Mouse (Mus musculus): Measurements from ENCODE around the gene Stoml2.
"Not testable (repeated sequence)": the region's sequence is repeated elsewhere in the genome, so short reads cannot be mapped to it uniquely, and the experiment has no call there.

The Stoml2 gene

DNA sequence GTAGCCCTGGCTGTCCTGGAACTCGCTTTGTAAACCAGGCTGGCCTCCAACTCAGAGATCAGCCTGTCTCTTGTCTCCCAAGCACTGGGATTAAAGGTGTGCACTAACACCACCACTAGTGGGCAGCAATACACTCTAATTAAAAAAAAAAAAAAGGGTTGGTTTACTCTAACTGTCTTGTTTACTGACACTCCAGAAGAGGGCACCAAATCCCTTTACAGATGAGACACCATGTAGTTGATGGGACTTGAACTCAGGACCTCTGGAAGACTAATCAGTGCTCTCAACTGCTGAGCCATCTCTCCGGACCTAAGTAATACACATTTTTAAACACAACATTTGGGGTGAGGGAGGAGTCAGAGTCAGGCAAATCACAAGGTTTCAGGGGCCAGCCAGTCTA lies 25.7 kb downstream of the Stoml2 start:
- no peak for DNase-seq (ENCODE audit: extremely low spot score, low read depth, low spot score)

GRCm38 (mm10) chr4:43004951-43005350 lies 26.6 kb downstream of the Stoml2 start:
- no peak for DNase-seq (ENCODE audit: extremely low spot score, low read depth, low spot score)

GRCm38 (mm10) chr4:43002756-43003439 lies 28.6 kb downstream of the Stoml2 start:
- DNase-seq (ENCODE audit: extremely low spot score, low read depth, low spot score) = no peak

GRCm38 (mm10) chr4:43001272-43001671 lies 30.2 kb downstream of the Stoml2 start:
- DNase-seq (ENCODE audit: extremely low spot score, low read depth, low spot score) = no peak

GRCm38 (mm10) chr4:43000141-43000986 lies 31.1 kb downstream of the Stoml2 start, which contains the start of gene Vcp:
Vcp (minus strand) TSS chr4:43000507.
- peak; percentile 90 for DNase-seq (ENCODE audit: extremely low spot score, low read depth, low spot score)

DNA sequence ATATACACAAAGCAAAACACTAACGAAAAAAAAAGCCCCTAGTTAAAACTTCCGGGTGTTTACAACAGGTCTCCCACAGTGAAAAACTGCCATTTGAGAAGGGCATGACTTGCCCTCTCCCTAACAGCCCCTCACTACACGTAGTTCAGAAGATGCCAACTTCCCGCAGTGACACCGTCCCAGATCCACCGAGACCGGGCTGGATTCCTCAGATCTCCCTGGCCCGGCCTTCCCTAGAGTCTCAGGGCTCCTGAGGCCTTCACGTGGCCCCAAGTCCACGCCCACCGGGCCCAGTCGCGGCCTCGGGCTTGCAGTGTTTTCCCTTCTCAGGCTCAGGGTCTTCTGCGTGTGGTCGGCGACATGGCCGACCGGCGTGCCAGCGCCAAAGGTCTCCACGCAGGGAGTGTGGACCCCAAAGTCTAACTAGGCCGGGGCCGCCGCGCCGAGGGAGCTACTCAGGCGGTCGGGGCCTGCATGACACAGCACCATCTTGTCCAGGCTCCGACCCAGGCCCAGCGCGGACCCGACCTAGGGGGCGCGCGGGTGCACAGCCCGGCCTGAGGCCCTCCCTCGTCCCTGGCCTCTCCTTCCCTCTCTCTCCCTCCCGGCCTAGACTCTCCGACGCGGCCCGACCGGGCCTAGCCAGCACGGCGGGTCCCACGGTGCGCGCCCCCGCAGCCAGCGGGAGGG lies 31.9 kb downstream of the Stoml2 start:
- no peak for DNase-seq (ENCODE audit: extremely low spot score, low read depth, low spot score)

- no peak for DNase-seq (ENCODE audit: extremely low spot score, low read depth, low spot score)
These were observed 33.5 kb downstream of the Stoml2 start for GRCm38 (mm10) chr4:42998022-42998421.

GRCm38 (mm10) chr4:42988296-42988695 lies 43.2 kb downstream of the Stoml2 start:
- no peak for DNase-seq (ENCODE audit: extremely low spot score, low read depth, low spot score)

- DNase-seq (ENCODE audit: extremely low spot score, low read depth, low spot score) = not testable (repeated sequence)
These were observed 51.0 kb downstream of the Stoml2 start for GRCm38 (mm10) chr4:42980467-42980866.

DNA sequence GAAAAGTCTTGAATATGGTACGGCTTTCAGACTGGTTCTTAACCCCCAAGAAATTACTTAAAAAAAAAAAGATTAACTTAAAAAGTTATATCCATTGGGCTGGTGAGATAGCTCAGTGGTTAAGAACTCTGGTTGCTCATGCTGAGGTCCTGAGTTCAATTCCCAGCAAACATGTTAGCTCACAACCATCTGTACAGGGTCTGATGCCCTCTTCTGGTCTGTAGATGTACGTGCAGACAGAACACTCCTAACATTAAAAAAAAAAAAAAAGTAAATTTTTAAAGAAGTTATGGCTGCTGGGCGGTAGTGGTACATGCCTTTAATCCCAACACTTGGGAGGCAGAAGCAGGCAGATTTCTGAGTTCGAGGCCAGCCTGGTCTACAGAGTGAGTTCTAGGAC lies 53.4 kb downstream of the Stoml2 start:
- DNase-seq (ENCODE audit: extremely low spot score, low read depth, low spot score) = no peak

All from hindlimb bud, embryonic 11.5 days (tissue).